Mouse (Mus musculus) cerebellum, postnatal 14 days (tissue): ENCODE data around the gene Syk.
A peak's percentile ranks its signal among the peaks of the same experiment; 100 is the strongest.

Experiments
- DNase-seq, 2 experiments: peaks; one replicate each; pipeline ENCODE4 v3.0.0; 2021; ENCODE audit warnings: mixed read lengths in 2 of 2

The Syk gene

DNA sequence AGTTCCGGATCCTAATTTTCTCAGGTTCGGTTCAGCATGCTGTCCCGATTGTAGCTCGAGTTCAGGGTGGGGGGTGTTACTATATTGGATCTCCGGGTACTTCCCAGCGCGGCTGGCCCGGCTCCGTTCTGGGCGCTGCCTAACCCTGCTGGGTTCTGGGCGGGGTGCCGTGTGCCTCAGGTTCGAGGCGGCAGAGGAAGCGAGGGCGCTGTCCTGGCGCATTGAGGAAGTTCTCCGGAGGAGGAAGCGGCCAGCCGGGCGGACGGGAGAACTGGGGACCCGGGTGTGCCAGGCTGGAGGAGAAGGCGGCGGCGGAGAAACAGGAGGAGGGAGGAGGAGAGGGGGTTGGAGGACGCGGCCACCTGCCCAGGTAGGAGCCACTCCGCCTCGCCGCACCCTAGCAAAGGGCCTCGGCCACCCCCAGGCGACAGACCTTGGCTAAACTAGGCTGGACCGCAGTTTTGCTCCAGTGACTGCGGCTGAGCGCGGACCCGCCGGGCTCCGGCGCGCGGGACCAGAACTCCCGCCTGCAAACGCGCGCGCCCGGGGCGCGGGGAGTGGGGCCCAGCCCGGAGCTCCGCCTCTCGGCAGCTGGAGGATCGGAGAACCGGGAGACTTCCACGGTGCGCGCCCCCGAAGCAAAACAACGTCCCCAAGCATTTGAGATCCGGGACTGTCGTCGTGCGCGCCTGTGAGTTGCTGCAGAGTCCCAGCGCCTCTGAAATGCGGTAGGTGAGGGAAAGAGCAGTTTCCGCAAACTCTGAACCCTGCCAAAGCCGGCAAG is at the start of gene Syk:
Syk (plus strand) TSS at position 296 of the 784 bp plus-strand sequence.
- peak; percentile 44 to 47 for DNase-seq

DNA sequence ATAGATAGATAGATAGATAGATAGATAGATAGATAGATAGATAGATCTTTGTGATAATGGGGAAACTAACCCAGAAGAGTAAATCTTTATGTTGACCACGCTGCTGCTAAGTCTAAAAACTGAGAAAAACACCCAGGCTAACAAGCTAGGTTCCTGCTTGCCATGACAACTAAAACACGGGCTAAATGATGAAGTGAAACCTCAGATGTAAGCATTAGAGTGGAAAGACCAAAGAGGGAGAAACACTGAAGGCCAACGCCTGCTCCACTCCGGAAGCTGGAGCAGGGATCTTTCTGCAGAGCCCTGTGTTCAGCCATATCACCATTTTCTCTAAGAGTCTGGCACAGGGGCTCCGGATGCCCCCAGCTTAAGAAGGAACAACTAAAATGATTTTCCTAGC is 49.3 kb upstream of the Syk start:
- DNase-seq, result no peak

DNA sequence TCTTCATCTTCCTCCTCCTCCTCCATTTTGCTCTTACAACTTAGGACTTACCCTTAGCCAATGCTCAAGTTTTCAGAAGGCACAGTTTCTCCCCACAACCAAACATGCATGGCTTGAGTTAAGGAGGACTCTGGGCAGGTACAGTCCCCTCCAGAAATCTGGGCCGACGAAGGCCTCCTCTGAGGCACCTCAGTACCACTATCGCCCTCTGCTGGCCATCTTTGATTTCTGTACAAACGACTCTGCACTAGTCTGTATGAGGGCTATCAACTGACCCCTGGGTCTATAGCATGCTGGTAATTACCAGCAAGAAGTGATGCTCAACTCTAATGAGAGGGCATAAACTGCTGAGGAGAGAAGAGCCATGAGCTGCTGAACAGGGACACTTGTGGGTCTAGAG is 47.4 kb upstream of the Syk start:
- peak; percentile 89 to 94 for DNase-seq

DNA sequence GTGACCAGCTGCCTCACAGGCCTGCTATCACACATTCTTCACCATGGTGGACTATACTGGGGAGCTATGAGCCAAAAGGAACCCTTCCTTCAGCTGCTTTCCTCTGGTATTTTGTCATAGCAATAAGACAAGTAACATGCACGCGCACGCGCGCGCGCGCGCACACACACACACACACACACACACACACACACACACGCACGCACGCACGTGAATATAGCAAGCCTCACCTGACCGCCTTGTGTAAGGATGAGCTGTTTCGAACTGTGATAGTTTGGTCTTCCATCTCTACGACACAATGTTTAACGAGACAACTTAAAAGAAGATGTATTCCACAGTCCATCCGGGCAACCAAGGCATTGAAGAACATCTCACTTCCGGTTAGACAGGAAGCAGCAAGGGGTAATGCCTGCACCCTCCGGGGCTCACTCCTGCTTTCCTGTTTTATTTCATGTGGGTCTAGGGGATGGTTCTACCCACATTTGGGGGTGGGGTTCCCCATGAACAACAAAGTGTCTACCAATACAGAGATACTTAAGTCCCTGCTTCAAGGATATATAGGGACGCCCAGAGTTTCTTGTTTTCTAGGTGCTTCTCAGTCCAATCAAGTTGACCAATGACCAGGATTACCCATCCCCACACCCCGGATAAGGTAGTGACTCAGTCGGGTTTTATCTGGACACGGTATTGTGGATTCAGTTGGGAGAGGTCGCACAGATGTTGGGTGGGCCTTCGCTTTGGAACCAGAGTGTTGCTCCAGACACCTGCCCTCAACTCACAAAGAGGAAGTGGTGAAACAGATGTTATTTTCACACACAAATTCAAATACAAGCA is 45.0 kb upstream of the Syk start:
- no peak for DNase-seq

DNA sequence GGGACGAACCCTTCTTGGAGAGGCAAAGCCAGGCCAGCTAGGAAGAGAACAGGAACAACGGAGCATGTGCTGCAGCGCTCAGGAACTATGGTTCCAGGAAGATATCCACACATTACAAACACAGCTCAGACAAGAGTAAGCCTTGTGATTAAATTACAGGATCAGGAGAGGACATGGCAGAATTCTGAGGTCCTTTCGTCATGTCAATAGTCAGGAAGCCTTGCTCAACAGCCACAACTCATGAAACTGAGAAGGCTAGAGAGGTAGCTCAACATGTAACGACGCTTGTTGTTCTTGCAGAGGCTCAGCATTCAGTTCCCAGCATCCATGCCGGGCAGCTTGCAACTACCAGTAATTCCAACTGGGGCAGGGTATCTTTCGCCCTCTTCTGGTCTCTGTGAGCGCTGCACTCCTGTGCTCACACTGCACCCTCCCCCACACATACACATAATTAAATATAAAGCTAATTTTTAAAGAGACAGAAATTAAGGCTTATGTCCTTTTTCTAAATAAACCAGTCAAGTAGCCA is 44.3 kb upstream of the Syk start:
- no peak for DNase-seq

DNA sequence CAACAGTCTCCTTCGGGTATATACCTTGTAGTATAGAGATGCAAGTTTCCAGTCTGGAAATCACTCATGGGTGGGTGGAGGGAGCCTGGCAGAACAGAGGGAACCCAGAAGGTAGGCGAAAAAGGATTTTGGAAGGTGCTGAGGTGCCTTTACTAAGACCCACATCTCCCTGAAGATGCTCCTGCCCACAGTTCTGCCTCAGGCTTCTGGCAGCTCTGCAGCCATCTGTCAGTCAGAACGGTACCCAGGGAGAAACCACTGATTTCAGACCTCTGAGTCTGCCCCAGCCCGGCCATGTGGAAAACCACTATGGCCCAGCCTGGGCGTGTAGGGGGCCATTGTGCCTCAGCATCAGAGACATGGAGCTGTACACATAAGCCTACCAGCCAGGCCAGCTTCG is 43.5 kb upstream of the Syk start:
- DNase-seq, result peak in 1 of 2 experiments; percentile 42

DNA sequence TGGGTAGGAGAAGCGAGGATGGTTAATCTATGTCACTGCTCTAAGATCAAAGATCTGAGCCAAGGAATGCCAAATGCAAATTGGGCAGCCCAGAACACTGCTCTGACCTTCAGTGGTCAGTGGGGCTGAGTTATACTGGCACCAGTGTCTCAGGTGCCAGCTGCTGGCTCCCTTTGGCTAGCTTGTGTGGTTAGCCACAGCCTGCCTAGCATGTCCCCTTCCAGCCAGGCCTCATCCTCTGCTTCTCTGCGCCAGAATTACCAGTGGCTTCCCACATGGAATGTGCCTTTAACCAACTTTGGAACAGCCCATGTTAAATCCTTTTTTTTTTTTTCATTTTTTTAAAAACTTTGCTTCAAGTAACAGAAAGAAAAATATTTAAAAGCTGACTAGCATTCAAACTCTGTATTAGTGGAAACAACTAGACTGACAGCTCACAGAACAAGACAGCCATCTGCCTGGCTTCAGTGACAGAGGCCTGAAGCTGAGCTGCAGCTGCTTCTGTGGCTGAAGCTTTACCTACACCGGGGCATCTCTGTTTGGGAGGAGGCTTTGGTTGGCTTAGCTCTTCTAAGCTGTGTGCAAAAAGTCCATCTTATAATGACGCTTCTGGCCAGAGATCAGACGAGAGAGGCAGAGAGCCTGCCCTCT is 41.5 kb upstream of the Syk start:
- no peak for DNase-seq

DNA sequence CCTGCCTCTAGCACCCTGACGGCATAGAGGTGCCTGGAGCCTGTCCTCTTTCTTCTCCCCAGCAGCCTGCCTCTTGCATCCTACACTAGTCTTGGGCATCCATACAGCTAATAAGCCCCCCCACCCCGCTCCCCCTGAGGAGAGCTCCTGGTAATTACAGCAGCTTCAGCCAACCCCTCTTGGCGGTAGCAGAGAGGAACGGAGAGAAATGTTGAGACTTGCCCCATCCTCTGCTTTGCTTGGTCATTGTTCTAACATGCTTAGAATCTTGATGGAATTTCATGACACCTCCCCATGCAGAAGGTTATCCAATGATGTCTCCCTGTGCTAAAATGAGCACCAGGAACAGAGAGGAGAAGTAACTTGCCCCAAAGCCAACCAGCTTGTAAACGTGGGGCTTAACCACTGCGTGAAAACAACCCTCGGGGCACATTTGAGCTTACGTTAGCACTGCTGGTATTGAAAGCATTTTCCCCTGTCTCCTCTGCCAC is 40.9 kb upstream of the Syk start:
- no peak for DNase-seq

DNA sequence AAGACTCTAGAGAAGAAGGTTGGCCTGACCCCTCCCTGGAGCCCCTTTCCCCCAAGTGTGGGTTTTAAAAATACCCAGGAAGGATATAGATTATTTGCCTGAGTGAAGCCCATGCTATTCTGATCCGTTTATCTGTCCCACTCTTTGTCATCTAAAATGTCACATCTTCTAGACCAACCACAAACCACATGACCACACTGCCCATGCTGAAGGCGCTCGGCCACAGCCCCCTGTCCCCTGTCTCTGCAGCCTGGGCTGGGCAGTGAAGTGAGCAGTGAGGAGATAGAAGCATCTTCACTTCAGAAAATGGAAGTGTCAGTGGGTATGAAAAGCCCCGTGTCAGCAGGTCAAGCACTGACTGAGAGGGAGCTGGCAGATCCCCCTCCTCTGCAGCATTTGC is 40.3 kb upstream of the Syk start:
- DNase-seq, result no peak

DNA sequence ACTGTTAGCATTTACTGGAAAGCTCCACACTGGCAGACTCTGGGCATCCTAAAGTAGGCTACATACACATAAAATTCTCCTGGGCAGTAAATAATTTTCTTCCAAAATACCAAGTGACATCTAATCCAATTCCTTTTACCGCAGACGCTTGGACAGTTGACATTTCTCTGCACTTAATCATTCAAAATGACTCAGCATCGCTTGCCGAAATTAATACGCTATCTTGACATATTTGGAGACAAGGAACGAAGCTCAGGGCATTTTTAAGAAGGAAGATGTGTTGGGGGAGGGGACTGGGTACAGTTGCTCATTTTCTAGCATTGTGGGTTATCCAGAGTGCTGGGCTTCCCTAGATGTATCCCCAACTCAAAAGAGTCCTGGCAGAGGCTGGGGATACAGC is 36.7 kb upstream of the Syk start:
- DNase-seq, result no peak

DNA sequence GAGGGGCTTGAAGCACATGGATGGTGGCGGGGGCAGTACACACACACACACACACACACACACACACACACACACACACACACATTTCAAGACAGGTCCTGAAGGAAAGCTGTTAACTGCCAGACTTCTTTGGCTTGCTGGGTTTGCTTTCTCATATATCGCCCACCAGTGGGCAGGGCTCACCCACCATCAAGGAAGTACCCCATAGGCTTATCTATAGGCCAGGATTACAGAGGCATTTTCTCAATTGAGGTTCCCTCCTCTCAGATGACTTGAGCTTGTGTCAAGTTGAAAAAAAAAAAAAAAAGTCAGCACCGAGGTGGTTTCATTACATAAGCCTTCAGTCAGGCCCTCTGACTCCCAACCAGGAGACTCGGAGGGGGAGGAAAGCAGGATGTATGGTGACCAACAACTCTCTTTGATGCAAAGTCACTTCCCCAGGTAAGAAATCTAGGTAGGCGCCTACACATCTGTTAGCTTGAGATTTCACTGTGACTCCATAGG is 32.2 kb upstream of the Syk start:
- DNase-seq, result no peak

DNA sequence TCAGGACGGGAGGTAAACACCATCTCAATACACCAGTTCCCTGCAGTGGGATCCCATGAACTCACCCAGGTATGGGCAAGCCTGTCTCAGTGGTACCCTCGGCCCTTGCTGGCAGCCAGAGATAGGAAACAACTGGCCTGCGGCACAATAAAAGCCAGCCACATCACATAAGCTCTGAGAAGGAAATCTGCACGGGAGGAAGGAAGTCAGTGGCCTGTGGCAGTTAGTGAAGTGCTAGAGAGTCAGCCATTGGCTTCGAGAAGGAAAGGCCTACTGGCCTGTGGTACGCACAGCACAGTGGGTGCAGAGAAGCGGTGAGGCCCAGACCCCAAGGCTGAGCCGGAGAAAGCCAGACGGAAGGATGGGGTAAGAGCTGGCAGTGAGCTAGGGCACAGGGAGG is 31.7 kb upstream of the Syk start:
- DNase-seq, result no peak

DNA sequence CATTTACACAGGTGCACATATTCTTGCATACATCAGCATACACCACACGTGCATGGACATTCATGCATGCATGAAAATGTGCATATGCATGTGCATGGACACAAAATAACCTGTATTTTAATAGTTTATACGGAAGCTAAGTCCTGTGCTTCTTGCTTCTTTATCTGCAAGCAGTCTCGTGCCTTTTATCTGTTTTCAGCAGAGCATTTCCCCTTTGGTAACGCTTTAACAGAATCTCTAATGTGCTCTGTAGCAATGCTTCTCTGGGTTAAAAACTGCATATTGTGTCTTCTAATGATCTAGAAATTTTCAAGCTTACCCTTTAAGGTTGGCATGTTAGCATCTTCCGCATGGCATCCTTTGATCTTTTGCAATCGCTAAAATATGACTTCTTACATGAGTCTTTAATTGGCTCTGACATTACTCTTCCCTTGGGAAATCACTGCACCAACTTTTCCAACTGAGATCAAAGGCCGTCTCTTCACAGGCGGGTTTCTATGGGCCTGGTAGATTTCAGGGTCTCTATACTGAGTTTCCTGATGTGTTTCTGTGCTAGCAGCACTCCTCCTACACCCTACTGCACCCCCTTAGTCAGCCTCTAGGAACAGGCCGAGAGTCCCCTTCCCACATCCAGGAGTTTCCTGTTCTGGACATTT is 30.0 kb upstream of the Syk start:
- no peak for DNase-seq

DNA sequence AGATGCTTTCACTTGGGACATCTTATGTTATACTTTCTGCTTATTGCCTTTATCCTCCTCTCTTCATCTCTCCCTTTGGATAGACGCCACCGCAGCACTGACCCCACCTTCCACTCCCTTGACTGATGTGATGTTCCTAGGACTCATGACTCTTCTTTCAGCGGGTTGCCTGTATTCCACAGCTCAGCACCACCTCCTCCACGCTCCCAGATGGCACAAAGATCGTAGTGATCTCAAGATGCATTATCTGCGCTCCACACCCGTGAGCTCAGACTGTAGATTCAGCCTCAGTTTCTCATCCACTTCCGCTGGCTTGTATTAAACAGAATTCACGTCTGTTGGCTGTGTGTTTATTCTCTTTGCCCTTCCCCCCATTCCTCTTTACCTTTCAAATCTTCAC is 28.3 kb upstream of the Syk start:
- DNase-seq, result no peak

DNA sequence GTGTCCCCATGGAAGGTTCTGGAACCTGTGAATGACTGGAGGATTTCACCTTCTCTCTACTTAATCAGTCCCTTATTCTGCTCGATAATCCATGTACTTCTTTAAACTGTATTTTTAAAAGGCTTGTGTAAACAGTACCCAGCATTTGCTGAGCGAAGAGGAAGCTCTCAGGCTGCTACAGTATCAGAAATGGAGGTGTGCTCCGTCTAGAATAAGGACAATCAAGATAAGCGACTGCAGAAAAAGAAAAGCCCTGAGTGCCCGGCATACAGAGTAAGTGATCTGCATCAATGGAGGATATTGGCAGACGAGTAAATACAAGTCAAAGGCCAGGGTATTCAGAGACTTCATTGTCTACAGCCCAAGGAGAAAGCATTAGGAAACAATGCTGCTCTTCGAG is 25.6 kb upstream of the Syk start:
- no peak for DNase-seq

DNA sequence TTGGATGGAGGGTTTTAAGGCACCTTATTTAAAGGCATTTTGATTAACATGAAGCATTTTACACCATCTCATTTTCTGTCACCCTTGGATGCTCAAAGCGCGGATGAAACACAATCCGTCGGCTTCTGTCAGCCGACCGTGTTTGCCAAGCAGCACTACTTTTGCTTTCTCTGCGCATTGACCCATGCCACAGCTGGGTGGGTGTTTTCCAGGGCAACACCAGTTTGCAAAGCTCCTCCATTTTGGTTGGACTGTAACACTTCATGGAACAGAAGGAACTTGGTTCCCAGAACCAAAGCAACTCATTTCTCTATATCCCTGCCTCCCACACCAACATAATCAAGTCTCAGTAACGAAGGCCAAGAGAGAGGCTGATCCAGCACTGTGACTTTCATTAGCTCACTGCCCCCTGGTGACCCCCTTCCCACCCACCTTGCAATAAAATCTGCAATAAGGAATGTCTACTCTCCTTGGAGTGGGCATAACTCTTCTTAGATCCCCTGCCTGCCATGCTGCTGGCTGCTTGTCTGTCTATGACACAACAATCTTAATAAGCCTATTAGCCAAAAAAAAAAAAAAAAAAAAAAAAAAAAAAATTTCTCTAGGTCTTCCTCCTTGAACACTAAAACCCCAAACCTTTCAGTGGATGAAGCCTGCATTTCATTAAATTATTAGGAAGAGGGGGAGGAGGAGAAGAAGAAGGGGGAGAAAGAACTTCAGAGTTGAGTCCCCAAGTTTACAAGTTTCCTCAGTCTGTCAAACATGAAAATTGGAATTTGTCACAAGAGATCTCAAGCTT is 21.4 kb upstream of the Syk start:
- DNase-seq, result no peak

DNA sequence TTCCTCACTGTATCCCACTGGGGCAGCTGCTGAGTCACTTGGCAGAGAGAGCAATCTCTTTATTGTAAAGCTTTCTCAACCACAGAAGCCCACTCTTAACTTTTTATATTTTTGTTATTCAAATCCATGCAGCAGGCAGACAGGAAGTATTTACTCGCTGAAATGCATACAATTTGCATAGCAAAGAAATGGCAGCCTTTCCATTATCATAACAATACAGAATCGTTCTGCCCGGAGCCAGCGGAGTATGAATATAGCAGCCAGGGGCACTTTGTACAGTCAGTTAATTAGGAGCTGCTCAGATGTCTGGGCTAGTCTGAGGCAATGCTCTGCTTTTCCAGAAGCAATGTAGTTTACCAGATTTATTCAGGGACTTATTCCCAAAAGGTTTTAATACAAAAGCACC is 20.8 kb upstream of the Syk start:
- DNase-seq, result no peak

DNA sequence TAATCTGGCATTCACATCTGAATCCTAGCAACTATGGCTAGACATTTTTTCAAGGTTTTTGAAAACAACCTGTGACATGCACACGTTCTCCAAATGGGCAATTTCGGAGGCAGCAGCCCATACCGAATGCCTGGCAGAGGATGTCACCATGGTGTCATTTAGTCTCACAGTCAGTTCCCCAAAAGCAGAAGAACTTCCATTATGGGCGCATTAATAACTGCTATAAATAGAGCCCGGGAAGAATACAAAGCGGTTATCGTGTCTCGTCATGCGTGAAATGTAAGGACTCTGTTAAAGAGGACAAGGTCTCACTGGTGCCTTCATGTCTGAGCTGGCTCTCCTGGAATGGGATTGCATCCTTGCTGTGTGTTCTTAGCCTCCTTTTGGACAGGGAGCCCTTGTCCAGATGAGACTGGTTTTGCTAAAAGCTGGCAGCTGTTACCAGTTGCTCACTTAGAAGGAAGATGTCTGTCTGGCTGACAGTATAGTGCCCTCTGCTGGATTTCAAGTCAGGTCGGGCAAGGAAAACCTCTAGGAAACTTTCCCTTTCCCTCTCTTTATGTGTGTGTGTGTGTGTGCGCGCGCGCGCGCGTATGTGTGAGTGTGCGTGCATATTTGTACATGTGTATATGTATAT is 17.8 kb upstream of the Syk start:
- DNase-seq, result peak; percentile 35 to 54

DNA sequence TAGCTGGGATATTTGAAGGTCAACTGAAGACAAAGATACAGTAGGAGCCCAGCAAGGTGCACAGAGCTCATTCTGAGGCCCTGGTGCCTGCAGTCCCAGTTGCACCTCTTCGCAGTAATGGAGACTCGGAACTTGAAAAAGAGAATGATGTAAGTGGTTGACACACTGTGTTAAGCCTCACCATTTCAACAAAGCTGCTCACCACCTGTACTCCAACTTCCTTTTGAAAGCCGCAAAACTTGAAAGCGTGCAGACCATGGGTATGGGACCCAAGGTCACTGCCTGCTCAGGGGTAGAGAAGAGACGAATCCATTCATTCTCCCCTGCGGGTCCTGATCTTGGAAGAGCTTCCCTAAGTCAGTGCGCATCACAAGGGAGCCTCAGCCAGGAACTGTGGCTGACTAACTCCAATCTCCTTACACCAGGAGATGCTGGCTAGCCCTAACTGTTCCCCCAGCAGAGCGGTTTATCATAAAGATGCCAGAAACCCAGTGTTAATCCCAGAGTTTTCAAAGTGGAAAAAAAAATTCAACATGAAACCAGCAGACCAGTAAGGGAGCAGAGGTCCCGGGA is 16.7 kb upstream of the Syk start:
- DNase-seq, result no peak

DNA sequence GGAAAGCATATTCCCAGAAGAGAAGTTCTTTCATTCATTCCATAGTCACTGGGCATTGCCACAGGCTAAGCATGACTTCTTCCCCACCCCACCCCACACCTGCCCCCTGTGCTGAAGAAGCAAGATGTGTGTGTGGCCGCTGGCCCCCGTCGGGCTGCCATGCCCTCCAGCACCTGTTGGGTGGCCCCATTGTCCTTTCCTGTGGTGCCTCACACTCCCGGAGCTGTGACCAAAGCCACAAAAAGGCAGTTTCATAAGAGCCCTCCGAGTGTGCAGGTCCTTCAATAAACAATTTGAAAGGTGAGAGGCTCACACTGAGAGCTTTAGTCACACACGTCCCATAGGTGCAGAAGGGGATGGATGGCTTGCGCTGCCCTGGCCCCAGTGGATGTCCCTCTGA is 16.2 kb upstream of the Syk start:
- DNase-seq, result no peak
